Mouse (Mus musculus) stomach, embryonic 14.5 days (tissue): ENCODE data around the gene Rab3c. TPM values are rescaled to one million over a fixed set of nuclear protein-coding genes. Genes with fewer than 3 reads are reported as not detected.

ENCODE experiments used
- ATAC-seq: fragments of 200-750 bp; cut with Nextera tagmentation; 2 replicates; pipeline ENCODE4 v1.8.0; 2017; ENCODE audit warnings: low read depth, moderate TSS enrichment; ENCODE audit not compliant: insufficient number of reproducible peaks, insufficient read depth, low FRiP score
- H3K27ac ChIP-seq: fragments of 300-500 bp; sonication (generic); 2 replicates; pipeline ENCODE4 v1.5.1; 2014; ENCODE audit warnings: mild to moderate bottlenecking, low read length, moderate library complexity, mixed read lengths
- H3K27me3 ChIP-seq: fragments of 300-500 bp; sonication (generic); 2 replicates; pipeline ENCODE4 v1.6.1; 2014; ENCODE audit warnings: low read length, control low read depth, mixed read lengths; ENCODE audit not compliant: control insufficient read depth, insufficient read depth
- H3K36me3 ChIP-seq: fragments of 300-500 bp; sonication (generic); 2 replicates; pipeline ENCODE4 v1.6.1; 2014; ENCODE audit warnings: mild to moderate bottlenecking, control low read depth, low read length, moderate library complexity, mixed read lengths; ENCODE audit not compliant: control insufficient read depth, insufficient read depth
- H3K4me1 ChIP-seq: fragments of 300-500 bp; sonication (generic); 2 replicates; pipeline ENCODE4 v1.6.1; 2014; ENCODE audit warnings: low read length, control low read depth, mixed read lengths; ENCODE audit not compliant: control insufficient read depth, insufficient read depth
- H3K4me2 ChIP-seq: fragments of 300-500 bp; sonication (generic); replicated peaks from 2 replicates; pipeline ENCODE4 v1.6.1; 2014; ENCODE audit warnings: low read depth, low read length, control low read depth
- H3K4me3 ChIP-seq: fragments of 300-500 bp; sonication (generic); 2 replicates; pipeline ENCODE4 v1.5.1; 2014; ENCODE audit warnings: low read depth, low read length, control low read depth
- H3K9ac ChIP-seq: fragments of 300-500 bp; sonication (generic); replicated peaks from 2 replicates; pipeline ENCODE4 v1.6.1; 2014; ENCODE audit warnings: low read depth, mild to moderate bottlenecking, control low read depth, low read length, moderate library complexity, mixed read lengths
- H3K9me3 ChIP-seq: fragments of 300-500 bp; sonication (generic); 2 replicates; pipeline ENCODE4 v1.6.1; 2016; ENCODE audit warnings: low read depth, low read length, control low read depth; ENCODE audit not compliant: control insufficient read depth
- WGBS: fragments of 180-500 bp; shearing (Covaris S2); extraction: QIAGEN DNeasy Blood & Tissue Kit; methylation state at CpG from one replicate; pipeline ENCODE4 v1.1.7; 2014; 5-methylcytosine and 5-hydroxymethylcytosine counted together
- polyA plus RNA-seq: library from polyadenylated mRNA; unstranded; fragments of >200 nt; fragmentation: Nextera tagmentation; extraction: Ambion mirVana; gene quantifications from 2 replicates; pipeline ENCODE4 v1.2.1, GENCODE M21; 2014

Rab3c gene
- polyA plus RNA-seq, 1 experiment from 2014 or later: 5.8 TPM

DNA sequence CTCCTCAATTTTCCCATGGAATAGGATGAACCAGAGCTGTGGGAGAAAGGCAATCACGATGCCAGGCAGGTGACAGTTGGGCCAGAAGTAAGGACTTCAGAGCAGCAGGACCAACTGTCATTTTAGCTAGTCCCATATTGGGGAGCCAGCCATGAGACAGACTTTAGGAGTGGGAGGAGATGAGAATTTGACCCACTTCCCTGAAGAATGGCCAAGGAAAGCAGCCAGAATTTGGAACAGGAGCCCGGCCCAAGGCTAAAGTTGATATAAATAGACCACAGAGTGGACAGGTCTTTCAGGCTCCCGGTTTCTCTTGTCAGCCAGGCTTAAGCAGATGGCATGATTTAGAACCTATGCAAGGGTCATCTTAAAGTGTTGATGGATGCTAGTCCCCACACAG lies 213.6 kb downstream of the Rab3c start:
- H3K9ac ChIP-seq: no peak overlapping the region
- H3K27ac ChIP-seq: no peak overlapping the region
- 68% methylated on average over 3 of the region's 3 CpGs for WGBS
- H3K9me3 ChIP-seq: no peaks in the 10 kb centered on the region
- no peak overlapping the region for H3K4me2 ChIP-seq
- no peak for ATAC-seq
- H3K4me3 ChIP-seq: no peak overlapping the region
- H3K27me3 ChIP-seq: no peaks in the 10 kb centered on the region
- no peaks in the 10 kb centered on the region for H3K36me3 ChIP-seq
- H3K4me1 ChIP-seq: no peaks in the 10 kb centered on the region; the same call in 1 of the 2 replicates

DNA sequence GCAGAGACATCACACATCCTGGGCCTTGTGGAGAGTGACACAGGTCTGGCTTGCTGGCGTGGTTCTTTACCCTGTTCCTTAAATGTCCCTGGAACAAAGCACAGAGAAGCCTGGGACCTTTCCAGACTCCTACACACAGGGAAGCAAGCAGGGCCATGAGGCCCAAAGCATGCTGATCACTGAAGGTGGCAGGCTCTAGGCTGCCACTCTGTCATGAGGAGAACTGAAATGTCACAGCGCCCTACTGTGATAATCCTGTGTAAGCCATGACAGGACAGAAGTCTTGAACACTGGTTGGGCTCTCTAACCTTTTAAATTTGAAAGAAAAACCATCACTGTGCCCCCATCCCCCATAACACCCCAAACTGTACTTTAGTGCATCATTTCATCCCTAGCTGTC lies 214.1 kb downstream of the Rab3c start:
- no peaks in the 10 kb centered on the region for H3K9me3 ChIP-seq
- no peaks in the 10 kb centered on the region for H3K27me3 ChIP-seq
- H3K4me2 ChIP-seq: no peak overlapping the region
- H3K36me3 ChIP-seq: no peaks in the 10 kb centered on the region
- WGBS: 89% methylated on average over 2 of the region's 2 CpGs
- ATAC-seq: no peak
- H3K27ac ChIP-seq: no peak overlapping the region
- no peaks in the 10 kb centered on the region; the same call in 1 of the 2 replicates for H3K4me1 ChIP-seq
- H3K4me3 ChIP-seq: no peak overlapping the region
- no peak overlapping the region for H3K9ac ChIP-seq

DNA sequence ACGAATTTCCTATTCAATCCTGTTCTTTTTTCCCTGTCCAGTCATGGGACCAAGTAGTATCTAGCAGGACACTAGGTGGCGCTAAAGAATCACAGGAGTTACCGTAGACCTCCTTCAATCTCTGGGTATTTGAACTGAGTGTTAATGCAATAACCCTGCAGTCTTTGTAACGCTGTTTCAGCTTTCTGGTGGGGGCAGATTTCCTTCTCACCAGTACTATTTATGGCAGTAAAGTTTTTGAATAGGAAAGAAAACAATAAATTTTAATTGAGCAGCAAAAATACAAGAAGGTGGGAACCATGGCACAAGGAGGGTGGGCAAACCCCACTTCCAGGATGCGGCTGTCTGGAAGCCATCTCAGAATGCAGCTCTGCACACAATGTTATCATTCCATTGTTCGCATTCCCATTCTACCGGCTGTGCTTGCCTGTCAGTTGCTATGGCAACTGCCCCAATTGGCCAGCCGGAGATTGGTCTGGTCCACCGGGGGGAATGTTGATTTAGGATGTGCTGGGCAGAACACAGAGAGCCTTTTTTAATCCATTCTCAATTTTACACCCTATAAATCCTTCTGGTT lies 217.9 kb downstream of the Rab3c start:
- no peaks in the 10 kb centered on the region; the same call in 1 of the 2 replicates for H3K4me1 ChIP-seq
- WGBS: 17% methylated on average over 9 of the region's 9 CpGs
- no peak overlapping the region for H3K4me2 ChIP-seq
- H3K36me3 ChIP-seq: no peaks in the 10 kb centered on the region
- no peaks in the 10 kb centered on the region for H3K9me3 ChIP-seq
- no peak overlapping the region for H3K9ac ChIP-seq
- no peaks in the 10 kb centered on the region for H3K27me3 ChIP-seq
- peak; percentile 74; the same call in 1 of the 2 replicates for ATAC-seq
- H3K27ac ChIP-seq: no peak overlapping the region
- no peak overlapping the region for H3K4me3 ChIP-seq

DNA sequence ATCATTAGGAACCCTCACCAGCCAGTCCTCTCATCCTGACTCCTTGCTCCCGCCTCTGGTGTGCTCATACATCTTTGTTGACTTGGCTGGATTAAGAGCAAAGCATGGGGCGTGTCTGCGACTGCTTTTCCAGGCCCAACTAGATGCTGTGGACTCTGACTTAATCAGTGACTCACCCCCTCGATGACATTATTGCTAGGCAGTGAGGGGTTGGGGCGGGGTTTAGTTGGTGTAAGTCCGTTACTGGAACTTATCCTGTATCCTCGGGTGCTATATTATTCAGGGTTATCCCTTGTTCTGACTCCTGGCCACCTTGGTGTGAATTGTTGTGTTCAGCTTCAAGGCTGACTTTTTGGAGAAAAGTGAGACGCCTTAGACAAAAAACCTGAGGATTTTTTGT lies 218.5 kb downstream of the Rab3c start:
- 56% methylated on average over 8 of the region's 8 CpGs for WGBS
- no peaks in the 10 kb centered on the region for H3K36me3 ChIP-seq
- no peak overlapping the region for H3K4me2 ChIP-seq
- H3K9ac ChIP-seq: no peak overlapping the region
- no peak for ATAC-seq
- no peaks in the 10 kb centered on the region for H3K27me3 ChIP-seq
- no peaks in the 10 kb centered on the region; the same call in 1 of the 2 replicates for H3K4me1 ChIP-seq
- H3K27ac ChIP-seq: no peak overlapping the region
- H3K4me3 ChIP-seq: no peak overlapping the region
- no peaks in the 10 kb centered on the region for H3K9me3 ChIP-seq

DNA sequence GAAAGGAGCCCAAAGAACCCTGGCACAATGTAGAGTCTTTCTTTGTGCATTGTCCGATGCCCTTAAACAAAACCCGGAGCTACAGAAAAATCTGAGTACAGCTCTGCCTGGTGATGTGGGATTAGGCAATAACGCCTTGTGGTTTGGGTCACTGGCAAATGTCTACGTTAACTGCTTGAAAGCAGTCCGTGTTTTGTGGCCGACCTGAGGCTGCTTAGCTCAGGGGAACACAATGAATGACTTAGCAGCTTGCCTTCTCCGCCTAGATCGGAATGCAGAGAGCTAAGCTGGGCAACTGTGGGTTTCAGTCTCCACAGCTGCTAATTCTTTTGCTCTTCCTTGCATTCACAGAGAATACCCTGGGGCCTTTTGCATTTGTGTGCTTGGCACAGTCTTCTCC lies 226.3 kb downstream of the Rab3c start:
- Histone ChIP-seq H3K36me3 (no peaks in the 10 kb centered on the region), H3K9me3 (no peaks in the 10 kb centered on the region), H3K9ac (no peak overlapping the region), H3K4me3 (no peak overlapping the region), H3K27me3 (no peaks in the 10 kb centered on the region), H3K4me2 (no peak overlapping the region), H3K4me1 (no peaks in the 10 kb centered on the region), H3K27ac (no peak overlapping the region)
- no peak for ATAC-seq
- 74% methylated on average over 8 of the region's 8 CpGs for WGBS

DNA sequence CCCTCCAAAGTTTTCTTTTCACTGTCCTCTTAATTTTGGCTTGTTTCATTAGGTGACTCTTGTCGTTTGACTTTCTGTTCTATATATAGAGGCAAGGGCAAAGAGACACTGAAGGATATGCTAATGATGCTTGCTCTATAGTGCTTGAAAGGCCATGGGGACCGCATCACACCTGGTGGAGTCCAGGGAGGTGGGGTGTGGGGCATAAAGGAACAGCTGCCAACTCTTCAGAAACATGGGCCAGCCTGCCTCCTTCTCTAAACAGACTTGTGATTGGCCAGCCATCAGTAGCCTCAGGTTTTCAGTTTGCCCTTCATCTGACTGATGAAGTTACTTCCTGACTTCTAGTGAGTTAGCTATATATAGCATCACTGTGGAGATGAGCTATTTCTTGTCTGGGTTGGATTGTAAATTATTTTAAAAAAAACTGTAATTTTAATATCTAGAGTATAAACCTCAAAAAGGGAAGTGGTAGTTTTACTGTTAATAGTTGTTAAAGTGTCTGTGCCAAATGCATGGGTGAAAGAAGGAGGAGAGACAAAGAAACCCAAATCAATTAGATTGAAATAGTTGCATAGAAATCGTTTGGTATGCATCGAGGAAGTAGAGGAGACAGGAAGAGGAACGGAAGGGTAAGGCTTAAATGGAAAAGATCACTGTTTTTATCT lies 231.9 kb downstream of the Rab3c start:
- Histone ChIP-seq H3K27ac (no peak overlapping the region), H3K4me2 (no peak overlapping the region), H3K9me3 (no peaks in the 10 kb centered on the region), H3K27me3 (no peaks in the 10 kb centered on the region), H3K4me3 (no peak overlapping the region), H3K4me1 (no peaks in the 10 kb centered on the region), H3K9ac (no peak overlapping the region), H3K36me3 (no peaks in the 10 kb centered on the region)
- no peak for ATAC-seq
- WGBS: 57% methylated on average over 5 of the region's 5 CpGs

DNA sequence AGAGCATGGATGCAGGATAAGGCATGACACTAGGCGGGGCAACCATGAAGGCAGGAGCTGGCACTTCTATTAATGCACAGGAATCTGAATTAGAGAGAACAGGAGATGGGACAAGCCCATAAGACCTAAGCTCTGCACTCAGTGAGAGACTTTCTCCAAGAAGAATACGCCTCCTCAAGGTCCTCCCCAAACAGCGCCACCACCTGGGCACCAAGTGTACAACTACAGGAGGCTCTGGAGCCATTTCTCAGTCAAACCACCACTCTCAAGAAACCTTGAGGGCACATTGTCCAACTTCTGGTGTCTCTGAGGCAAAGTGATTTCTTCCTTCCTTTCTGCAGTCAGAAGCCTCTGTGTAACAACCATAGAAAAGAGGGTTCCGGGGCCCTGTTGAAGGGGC lies 236.4 kb downstream of the Rab3c start:
- no peak overlapping the region for H3K4me2 ChIP-seq
- H3K4me1 ChIP-seq: no peaks in the 10 kb centered on the region
- WGBS: 69% methylated on average over 4 of the region's 4 CpGs
- no peaks in the 10 kb centered on the region for H3K36me3 ChIP-seq
- ATAC-seq: no peak
- no peaks in the 10 kb centered on the region for H3K27me3 ChIP-seq
- H3K9ac ChIP-seq: no peak overlapping the region
- no peak overlapping the region for H3K4me3 ChIP-seq
- H3K27ac ChIP-seq: no peak overlapping the region
- H3K9me3 ChIP-seq: no peaks in the 10 kb centered on the region

DNA sequence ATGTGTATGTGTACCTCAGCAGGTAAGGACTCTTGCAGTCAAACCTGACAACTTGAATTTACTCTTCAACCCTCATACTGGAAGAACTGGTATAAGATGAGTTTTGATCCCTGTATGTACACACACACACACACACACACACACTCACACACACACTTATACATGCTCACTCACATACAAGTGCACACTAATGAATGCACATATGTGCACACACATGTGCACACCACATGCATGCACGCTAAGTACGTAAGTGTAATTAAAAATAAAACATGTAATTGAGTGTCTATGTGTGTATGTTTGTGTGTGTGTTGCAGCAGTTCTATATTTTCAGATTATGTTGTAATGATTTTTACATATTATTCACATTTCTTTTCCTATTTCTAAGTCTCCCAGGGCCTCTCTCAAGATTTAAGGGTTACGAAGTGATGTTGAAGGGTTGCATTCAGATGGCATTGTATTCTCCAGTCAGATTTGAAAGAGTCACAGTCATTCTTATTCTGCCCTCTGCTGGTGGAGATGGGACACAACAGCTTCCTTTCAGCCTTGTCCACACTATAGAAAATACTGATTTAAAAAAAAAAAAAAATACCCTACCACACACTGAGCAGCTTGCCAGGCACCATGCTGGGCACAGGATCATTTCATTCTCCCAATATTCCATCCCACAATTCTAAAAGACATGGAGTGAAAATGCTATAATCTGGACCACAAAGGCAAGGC lies 240.9 kb downstream of the Rab3c start:
- Histone ChIP-seq H3K36me3 (no peaks in the 10 kb centered on the region), H3K27ac (no peak overlapping the region), H3K27me3 (no peaks in the 10 kb centered on the region), H3K4me2 (no peak overlapping the region), H3K9ac (no peak overlapping the region), H3K4me1 (no peaks in the 10 kb centered on the region), H3K9me3 (no peaks in the 10 kb centered on the region), H3K4me3 (no peak overlapping the region)
- 90% methylated on average over 3 of the region's 3 CpGs for WGBS
- ATAC-seq: no peak
